9 mouse cellular contexts compared by ENCODE assay signal in the genomic region with DNA sequence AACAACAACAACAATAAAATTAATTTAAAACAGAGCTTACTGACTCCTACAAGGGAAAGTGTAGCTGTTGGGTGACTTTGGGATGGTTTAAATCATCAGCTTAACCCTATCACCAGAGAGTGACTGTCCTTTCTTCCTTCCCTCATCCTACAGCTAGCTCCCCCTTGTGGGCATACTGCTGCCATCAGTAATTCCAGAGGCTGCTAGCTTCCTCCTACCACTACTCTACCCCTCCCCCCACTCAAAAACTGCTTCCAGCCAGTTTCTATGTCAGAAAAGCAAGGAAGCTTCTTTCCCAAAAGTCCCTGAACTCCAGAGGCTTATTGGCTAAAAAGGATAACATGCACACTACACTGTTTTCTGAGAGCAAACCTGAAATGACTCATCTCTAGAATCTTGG.
DNase-seq lines count a peak whose midpoint lies in the region; ATAC-seq and TF ChIP-seq lines count a peak whose summit lies in the region.
"Had no signal": no experiment of that assay in that cellular context is flagged by ENCODE, and none has a peak within 500 bp of the region (broad histone marks: within the 10 kb centered on the region; RNA-seq: fewer than 3 reads in every experiment).

No protein-coding gene starts in this region.

- H3K4me1 ChIP-seq in lung, embryonic 14.5 days (ENCODE audit: insufficient read depth), result no peaks in the 10 kb centered on the region
- H3K4me1 ChIP-seq: heart, embryonic 15.5 days had no signal

- H3K27ac ChIP-seq in layer of hippocampus, adult 2 months, result no peak overlapping the region
- no peak overlapping the region for H3K27ac ChIP-seq in lung, embryonic 14.5 days (ENCODE audit: low read depth)
- H3K27ac ChIP-seq: heart, embryonic 15.5 days had no signal

- H3K9ac ChIP-seq in lung, embryonic 14.5 days, result no peak overlapping the region
- H3K9ac ChIP-seq: heart, embryonic 15.5 days had no signal

- no peaks in the 10 kb centered on the region for H3K9me3 ChIP-seq in lung, embryonic 14.5 days (ENCODE audit: low read depth, low read length)
- H3K9me3 ChIP-seq: heart, embryonic 15.5 days had no signal

- peak; percentile 42 for DNase-seq in adrenal gland, postnatal 10 days
- DNase-seq in adrenal gland, adult 18-20 months (ENCODE audit: low spot score in 2 of 2), result no peak
- DNase-seq in layer of hippocampus, adult 2 months (ENCODE audit: low spot score in 2 of 2), result peak in 1 of 2 experiments; percentile 11
- DNase-seq in layer of hippocampus, adult 9-10 months (ENCODE audit: low spot score), result no peak
- DNase-seq in ZHBTc4 (ENCODE audit: low read depth, low spot score), result peak; percentile 77
- peak; percentile 16 for DNase-seq in lung, embryonic 14.5 days
- no peak for DNase-seq in MN1 (ENCODE audit: low spot score)
- DNase-seq in spleen, postnatal 14 days (ENCODE audit: low spot score in 2 of 2), result no peak

- ATAC-seq in lung, embryonic 14.5 days (ENCODE audit: insufficient read depth), result no peak

- H3K4me2 ChIP-seq in lung, embryonic 14.5 days, result no peak overlapping the region
- H3K4me2 ChIP-seq: heart, embryonic 15.5 days had no signal

- H3K4me3 ChIP-seq in layer of hippocampus, adult 2 months, result no peak overlapping the region
- H3K4me3 ChIP-seq in lung, embryonic 14.5 days (ENCODE audit: low read depth, low read length), result no peak overlapping the region
- H3K4me3 ChIP-seq: heart, embryonic 15.5 days had no signal

- no peaks in the 10 kb centered on the region for H3K27me3 ChIP-seq in lung, embryonic 14.5 days (ENCODE audit: insufficient read depth, low read length)
- H3K27me3 ChIP-seq: heart, embryonic 15.5 days had no signal

- TF ChIP-seq CTCF in layer of hippocampus, adult 2 months (conservative IDR thresholded peaks at IDR 0.05), result peak; percentile 63
- peak; percentile 42 for TF ChIP-seq CTCF in lung, embryonic 14.5 days (IDR thresholded peaks at IDR 0.05; ENCODE audit: low read depth)

- no peaks in the 10 kb centered on the region for H3K36me3 ChIP-seq in lung, embryonic 14.5 days (ENCODE audit: insufficient read depth)
- H3K36me3 ChIP-seq: heart, embryonic 15.5 days had no signal

Comparison
In these comparisons a context has a peak if more than half of its experiments do, and no peak if none do; other contexts are left out.
1. DNase-seq: peak in adrenal gland, postnatal 10 days (single experiment), ZHBTc4 (single experiment) and lung, embryonic 14.5 days (single experiment); none in adrenal gland, adult 18-20 months (0 of 2), layer of hippocampus, adult 9-10 months (single experiment), MN1 (single experiment) and spleen, postnatal 14 days (0 of 2).